Mouse (Mus musculus) layer of hippocampus, postnatal 36 days (tissue): ENCODE measurements around the gene Cyfip2. TPM values are rescaled to one million over a fixed set of nuclear protein-coding genes. Genes with fewer than 3 reads are reported as not detected.

ENCODE experiments used
- DNase-seq, 2 experiments: peaks; one replicate each; pipeline ENCODE4 v3.0.0; 2022
- total RNA-seq, 2 experiments: library from RNA; stranded (reverse); gene quantifications; 2 replicates each; pipeline ENCODE4 v1.2.3; 2021

Gene Cyfip2
- 100 to 1,000 TPM; 491 to 500 TPM for total RNA-seq

DNA sequence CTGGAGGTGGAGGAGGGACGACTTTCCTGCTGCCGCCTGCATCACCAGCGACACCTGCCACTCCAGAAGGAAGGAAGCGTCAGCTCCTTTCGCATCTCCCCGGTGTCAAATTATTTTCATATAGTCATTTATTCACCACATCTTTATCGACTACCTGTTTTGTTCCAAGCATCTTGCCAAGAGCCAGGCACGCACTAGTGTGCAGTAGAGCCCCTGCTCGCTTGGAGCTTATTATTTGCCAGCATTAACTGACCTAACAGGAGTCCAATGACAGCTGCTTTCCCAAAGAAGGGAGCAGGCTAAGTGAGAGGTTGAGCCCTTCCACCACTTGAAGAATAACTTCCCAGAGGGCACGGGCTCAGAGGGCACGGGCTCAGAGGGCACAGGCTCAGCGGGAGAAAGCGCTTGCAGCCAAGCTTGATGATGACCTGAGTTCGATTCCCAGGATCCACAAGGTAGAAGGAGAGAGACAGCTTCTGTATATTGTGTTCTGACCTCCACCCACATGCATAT, at the start of gene Cyfip2:
Gene Cyfip2 (minus strand): TSS at position 337 of the 513 bp plus-strand sequence.
- DNase-seq: no peak

DNA sequence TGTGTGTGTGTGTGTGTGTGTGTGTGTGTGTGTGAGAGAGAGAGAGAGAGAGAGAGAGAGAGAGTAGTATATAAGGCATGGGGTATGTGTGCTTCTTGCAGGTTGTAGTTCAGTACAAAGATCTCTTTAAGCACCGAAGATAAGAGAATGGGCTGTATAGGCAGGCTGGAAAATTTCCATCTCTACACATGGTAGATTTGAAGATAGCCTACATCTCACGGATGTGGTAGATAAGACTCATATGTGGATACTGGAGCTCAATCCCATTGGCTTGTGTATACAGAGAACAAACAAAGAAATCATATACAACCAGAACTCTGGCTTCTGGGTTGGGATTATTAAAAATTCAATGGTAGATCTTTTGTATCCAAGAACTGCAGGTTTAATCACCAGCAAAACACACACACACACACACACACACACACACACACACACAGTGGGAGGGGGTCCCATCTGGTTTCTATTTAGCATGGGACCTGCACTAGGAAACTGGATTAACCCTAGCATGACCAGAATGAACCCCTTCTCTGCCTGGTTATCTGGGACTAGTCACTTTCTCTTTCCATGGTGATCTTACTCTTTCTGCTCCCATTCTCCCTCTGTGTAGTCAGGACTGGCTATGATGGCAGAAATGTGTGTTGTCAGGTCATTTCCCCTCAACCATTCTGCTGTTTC, 48.5 kb upstream of the Cyfip2 start:
- DNase-seq: no peak

DNA sequence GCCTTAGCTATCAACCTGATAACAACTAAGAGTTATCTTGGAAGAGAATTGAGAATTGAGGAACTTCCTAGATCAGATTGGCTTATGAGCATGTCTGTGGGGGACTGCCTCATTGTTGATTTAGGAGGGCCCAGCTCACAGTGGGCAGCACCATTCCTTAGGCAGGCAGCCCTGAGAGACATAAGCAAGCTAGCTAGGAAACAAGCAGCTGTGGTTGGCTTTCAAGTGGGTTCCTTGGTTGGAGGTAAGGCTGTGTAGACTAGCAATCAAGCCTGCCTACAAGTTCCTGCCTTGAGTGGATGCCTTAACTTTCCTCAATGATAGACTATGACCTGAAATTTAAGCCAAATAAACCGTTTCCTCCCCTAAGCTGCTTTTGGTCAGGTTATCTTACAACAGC, 45.7 kb upstream of the Cyfip2 start:
- DNase-seq: no peak

DNA sequence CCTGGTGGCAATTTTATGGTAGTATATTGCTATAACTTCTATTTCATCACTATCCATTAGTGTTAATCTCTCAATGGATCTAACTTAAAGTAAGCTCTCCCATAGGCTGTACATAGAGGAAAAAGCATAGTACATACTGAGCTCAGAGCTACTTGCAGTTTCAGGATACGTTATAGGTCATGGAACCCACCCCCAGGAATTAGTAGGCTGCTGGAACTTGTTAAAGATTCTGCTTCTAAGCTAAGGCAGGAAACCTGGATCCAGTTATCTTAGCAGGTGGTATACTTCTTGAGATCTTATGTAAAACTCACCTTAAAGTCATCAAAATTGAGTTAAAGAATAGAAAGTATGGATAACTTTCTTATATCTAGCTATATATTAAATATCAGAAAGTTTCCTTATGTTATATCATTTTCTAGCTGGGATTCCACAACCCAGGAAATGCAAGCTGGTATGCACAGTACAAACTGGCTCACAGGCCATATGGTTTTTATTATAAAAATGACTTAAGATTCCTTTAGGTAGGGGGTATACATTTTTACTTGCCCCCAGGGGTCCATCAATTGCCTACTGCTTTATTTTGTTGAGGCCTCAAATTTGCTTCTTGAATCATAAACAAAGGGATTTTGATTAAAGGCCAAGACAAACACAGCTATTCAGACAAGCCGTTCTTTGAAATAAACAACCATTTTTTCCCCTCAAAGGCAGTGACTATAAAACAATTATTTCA, 37.2 kb upstream of the Cyfip2 start:
- no peak for DNase-seq

DNA sequence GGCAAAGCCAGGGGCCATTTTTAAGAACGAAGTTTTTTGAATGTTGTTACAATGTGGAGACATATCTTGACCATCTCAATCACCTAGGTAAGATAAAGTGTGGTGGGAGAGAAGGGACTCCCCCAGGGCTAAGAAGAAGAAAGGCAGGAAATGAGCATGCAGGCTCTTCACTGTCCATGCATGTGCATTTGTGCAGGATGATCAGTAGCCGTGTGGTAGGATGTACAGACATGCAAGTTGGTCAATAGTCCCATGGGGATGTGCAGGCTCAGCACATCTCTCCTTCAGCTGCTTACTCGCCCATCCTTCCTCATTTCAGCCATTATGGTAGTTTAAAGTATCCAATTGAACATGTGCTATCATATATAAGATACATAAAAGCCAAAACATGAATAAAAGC, 35.8 kb upstream of the Cyfip2 start:
- no peak for DNase-seq

DNA sequence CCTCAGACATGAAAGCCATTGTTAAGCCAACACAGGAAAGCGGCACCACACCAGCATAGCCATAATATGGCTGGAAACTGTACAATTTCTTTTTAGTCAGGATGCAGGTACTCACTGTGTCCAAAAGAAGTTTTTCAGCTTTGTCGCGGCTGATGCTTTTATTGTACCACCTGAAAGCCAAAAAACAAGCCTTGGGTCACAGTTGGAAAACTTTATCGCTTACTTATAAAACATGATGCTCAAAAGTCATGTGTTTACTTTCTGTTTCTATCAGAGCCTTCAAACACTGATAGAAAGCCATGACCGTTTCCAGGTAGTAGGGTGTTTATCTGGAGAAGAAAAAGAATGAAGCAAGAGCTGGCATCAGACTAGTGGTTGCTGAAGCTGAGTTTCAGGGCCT, 35.1 kb upstream of the Cyfip2 start:
- no peak for DNase-seq

DNA sequence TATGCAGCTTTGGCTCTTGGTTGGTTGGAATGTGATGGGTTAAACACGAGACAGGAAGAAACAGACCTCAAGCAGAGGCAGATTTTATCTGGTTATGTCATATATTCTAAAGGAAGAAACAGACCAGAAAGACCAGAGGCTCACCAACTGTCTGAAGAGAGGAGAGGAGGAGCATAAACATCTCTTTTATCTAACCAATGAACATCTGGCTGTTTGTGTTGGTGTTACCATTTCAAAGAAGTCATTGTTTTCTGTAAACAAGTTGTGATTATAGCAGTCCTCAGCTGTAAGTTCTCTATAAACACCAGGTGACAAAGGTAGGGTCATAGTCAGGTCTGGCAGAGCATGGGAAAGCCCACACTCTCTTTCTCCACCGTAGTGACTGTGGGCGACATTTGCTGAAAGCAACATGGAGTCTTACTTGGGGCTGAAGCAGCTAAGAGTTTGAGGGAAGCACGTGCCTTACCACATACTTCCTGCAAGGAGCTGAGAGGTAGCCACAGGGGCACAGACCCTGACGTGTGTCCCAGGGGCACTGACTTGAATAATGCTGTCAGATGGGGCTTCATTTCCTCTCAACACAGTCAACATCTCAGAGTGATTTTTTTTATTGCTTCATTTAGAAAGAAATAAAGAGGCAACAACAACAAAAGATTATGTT, 31.4 kb upstream of the Cyfip2 start:
- DNase-seq: no peak

DNA sequence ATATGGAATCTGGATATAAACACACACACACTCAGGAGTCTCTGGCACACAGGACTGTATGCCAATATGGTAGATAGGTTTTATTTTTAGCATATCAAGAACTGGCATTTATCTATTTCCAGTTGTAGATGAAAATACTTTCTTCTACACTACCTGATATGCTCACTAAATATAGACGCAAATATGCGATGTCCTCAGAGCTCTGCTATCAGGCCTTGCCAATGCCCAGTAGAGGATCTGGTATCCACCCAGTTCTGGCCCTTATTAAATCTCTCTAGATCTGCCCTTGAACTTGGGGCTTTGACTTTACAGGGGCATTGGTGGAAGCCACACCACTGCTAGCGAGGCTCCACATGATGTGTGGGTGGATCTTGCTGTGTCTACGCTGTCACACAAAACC, 29.3 kb upstream of the Cyfip2 start:
- no peak for DNase-seq

DNA sequence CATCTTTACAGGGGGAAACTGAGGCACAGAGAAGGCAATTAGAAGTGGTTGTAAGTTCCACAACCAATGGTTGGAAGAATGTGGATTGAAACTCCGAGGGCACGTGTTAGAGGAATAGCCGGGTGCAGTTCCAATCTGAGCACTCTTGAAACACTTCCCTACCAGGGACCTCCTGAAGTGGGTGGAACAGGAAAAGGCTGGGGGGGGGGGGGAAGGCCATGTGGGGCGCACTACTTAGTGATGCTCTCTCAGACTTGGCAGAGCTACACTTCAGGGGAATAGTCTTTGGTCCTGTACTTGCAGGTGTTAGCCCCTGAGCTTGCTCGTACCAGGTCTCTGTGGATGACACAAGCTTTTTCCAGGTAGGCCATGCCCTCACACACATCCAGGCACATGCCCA, 23.4 kb upstream of the Cyfip2 start:
- no peak for DNase-seq

DNA sequence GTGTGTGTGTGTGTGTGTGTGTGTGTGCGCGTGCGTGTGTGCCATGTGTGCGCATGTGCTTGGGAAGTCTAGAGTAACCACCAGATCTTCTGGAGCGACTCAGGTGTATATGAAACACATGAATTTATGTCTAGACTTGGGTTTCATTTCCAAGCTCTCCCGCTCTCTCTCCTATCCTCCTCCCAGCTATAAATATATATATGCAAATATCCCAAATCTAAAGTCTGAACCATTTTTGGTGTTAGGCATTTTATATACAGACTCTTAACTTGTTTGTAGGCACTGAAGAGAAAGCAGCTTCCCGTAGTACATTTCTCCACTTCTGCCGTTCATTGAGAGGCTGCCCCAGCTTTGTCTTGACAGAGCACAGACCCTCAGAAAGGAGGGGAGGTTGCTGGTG, 19.6 kb upstream of the Cyfip2 start:
- no peak for DNase-seq

DNA sequence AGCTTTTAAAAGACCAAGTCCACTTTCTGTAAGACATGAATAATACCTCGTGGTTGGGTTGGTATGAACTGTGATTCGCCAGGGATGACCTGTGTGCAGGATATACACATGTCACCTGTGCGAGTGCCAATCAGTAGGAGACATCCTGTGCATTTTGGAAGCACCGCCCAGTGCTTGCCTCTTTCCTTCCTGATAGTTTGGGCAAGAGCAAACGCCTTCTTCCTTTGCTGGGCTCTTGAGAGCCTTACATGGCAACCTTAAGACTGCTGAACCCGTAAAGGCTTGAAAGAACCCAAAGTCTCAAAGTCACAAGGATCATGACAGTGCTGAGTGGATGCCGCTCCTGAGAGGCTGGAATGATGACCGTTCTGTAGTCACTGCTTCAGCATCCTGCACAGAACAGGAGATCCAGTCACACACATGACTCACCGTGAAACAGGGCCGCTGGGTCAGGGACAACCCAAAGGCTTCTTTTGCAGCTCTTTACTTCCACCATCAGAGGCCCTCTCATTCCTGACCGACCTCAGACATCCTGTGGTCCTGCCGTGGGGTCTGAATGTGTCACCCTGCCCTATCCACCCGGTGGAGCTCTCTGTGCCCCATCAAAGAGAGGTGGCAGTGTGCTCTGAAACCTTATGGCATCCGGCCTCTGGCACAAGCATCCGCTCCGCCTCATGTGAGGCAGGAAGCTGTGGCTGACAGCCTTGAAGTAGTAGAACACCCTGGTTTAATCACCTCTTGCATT, 13.8 kb upstream of the Cyfip2 start:
- no peak for DNase-seq

DNA sequence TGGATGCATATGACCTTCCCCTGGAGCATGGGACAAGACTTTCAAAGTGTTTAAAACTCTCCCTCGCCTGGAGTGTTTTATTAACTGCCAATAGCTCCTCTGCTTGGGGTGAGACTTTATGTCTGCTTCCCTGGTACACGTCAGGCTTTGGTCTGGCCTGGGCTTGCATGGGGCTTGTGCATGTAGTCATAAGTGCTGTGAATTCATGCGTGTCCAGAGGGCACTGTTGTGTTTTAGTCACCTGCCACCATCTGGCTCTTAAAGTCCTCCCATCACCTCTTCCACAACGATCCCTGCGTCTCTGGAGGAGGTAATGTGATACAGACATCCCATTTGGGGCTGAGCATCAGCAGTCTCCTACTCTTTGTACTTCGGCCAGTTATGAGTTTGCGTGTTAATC, 8.9 kb upstream of the Cyfip2 start:
- DNase-seq: no peak

DNA sequence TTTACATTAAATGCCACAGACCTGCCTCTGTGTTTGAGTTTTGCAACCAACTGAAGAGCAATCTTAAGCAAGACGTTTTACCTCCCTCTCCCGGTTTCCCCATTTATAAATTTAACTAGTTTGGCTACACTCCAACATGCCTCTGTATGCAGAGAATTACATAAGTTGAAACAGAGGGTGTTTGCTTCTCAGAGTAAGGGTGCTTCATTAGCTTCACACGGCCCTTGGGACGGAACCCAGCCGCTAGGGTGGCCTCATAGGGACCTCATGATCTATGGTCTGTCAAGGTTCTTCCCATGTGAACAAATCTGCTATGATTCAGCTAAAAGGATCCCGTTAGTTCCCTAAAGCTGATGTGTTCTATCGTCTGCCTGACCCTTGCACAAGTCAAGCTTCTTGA, 1.9 kb upstream of the Cyfip2 start:
- DNase-seq: no peak

DNA sequence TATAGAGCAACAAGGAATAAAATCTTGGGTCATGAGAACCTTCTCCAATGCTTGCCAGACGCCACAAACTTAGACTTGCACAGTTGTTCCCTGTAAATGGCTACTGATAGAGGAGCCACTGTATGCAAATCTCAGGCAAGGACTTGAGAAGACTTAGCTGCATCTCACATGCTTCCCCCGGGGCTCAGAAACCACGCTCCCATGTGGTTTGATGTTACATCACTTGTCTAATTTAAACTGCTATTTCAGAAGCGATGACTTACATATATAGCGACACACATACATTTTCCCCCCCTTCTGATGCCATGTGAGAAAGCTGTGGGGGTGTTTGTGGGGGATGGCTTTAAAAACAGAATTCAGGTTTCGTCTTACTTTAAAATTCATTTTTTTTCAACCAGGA, 1.2 kb upstream of the Cyfip2 start:
- DNase-seq: no peak

DNA sequence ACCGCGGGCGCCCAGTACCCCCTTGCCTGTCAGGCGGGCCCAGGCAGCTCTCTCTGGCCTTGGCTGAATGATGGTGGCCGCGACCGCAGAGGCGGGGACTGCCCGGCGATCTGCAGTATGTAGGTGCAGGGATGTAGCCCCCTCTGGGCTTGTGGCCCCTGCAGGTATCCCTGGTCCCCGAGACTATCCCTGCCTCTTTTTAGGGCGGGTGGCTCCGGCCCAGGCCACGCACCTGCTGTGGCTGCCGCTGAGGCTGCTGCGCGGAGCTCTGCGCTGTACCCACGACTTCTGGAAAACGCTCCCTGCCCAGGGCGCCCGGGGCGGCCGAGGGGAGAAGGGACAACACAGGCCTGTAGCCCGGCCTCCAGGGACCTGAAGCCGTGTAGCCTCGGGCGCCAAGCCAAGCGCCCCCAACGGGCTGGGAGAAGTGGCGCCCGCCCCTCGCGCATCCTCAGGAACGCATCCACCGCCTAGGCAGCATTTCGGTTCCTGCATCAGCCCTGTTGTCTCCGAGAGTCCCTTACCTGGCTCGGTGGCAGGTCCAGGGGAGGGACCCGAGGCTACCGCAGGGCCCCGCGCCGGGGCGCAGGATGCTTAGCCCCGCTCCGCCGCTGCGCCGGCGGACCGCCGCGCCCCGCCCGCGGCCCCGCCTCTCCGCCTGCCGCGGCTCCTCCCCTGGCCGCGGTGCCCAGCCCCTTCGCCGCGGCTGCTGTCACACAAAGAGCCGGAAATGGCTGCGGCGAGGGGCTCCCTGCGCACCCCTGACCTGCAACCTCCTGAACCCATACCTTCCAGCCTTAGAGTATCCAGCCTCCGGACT, 746 bp downstream of the Cyfip2 start:
- peak; percentile 70 to 73 for DNase-seq

DNA sequence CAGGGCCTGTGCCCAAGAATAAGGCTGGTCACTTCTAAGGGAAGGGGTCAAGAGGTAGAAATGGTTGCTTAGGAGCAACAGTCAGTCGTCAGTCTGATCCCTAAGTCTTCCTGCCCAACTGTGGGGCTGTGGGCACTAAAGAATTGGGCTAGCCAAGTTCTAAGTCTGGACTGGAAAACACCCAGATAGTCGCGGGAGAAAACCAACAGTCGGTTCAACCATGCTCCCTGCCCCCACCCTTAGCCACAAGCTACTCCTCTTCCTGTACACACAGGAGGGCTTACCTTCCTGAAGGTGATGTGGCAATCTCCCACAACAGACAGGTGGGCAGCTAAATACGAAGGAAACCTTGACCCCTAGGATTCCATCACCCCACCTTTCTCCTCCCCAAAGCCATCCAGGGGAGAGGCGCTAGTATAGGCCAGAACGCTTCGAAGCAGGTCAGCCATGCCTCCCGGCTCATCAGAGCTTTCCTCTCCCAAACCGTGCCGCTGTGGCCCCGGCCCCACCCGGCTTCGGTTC, 1.4 kb downstream of the Cyfip2 start:
- no peak for DNase-seq

DNA sequence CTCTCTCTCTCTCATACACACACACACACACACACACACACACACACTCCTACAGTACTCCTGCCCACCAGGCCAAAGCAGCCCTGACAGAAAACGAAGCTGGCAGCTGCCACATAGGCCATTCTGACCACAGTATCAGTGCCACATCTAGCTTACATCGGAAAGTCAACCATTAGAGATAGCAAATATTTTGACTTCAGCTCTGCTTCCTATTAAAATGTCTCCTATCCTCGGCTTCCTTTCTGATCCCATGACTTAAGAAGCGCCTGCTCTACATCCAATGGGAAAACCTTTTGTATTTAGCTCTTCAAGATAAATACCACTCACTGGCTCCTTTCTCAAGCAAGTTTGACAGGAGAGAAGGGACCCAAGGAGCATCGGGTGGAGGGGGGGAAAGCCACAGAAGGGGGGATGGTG, 2.0 kb downstream of the Cyfip2 start:
- DNase-seq: no peak

DNA sequence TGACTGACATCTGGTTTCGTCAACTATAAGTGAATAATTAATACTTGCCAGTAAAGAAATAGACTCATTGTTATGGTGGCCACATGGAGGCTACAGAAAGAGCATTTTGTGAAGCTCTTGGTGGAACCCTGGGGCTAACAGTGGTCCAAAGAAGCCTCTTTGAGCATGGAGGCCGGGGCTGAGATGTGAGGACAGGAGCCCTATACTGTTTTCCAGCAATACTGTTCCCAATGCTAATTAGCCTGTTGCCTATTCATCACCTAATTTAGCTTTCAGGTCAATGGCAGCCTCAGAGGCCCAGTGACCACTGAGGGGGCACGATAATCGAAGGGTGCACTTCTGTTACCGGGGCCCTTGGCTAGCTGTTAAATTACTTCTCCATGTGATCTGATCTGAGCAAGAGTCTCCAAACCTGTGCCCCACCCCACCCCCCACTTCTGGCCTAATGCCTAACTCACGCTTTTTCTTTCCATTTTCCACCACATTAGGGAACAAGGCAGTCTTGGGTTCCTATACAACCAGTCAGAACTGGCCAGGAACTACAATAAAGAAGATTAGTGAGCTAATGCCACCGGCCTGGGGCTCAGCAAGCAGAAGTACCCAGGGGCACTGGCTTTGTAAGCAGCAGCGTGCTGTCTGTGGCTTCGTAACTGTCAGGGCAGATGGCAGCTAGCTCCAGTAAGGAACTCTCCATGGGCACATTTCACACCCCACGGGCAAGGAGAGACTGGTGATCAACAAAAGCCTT, 2.7 kb downstream of the Cyfip2 start:
- no peak for DNase-seq

DNA sequence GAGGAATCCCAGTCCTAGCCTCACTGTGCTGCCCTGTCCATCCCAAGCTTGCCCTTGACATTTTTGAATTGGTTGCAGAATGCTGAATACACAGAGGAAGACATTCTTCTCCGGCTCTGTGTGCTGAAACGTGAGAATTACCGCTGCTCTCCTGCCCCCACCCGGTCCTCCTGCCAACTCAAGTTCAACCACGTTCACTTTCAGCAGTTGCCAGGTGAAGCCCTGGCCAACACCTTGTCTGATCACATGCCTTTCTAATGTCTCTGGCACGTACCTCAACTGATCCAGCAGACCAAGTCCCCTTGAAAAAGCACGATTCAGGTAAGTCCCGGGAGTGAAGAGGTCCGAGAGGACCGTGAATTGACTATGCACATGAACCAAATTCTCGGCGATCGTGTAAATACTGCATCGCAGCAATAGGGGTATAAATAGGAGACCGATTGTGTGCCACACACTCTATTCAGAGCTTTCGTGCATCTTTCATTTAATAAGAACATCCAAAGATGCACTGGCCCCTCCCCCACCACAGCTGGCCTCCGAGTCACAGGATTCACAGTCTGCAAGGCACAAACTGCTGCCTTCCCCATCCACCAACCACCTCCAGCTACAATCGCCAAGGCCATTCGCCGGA, 3.4 kb downstream of the Cyfip2 start:
- peak; percentile 52 to 53 for DNase-seq

DNA sequence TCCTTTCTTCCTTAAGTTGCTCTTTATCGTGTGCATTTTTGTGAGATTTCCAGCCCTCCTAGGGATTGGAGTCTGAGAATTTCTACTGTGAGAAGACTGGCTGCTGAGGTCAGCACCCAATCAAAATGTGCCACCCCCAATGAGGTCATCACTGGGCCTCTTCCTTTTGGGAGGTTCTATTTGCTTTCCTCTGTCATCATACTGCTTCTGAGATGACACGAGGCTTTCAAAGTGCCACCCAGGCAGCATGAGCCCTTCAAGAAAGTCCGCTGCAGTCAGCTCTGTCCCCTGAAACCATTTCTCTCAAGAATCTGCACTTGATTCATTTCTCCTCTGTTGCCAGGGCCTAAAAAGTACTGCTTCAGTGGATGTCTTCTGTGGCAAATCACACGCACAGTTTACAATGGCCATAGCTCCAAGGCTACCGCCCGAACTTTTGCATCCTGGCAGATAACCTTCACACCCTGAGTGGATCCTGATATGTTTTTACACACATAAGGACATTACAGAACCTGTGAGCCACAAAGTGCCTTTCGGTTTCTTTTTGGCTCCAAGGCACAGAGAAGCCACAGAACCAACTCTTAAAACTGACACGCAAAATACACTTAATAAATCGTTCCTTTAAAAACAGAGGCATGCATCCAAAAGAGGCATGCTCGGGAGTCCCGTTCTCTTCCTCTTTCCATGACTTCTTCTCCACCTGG, 4.2 kb downstream of the Cyfip2 start:
- no peak for DNase-seq
